Mouse (Mus musculus) G1E (cell line): ENCODE data around the gene Cby3. TPM values are rescaled to one million over a fixed set of nuclear protein-coding genes. Genes with fewer than 3 reads are reported as not detected.

Experiments
- ATAC-seq: 2 replicates; pipeline ENCODE4 v1.8.0; 2016; ENCODE audit warnings: mild to moderate bottlenecking; ENCODE audit not compliant: insufficient number of reproducible peaks, poor library complexity, low FRiP score, severe bottlenecking; ENCODE audit errors: extremely low read depth
- DNase-seq: peaks from one replicate; pipeline ENCODE4 v3.0.0; 2012; ENCODE audit warnings: low spot score
- H3K27me3 ChIP-seq: 2 replicates; pipeline ENCODE4 v1.6.1; 2012; ENCODE audit warnings: mild to moderate bottlenecking, low read length, inconsistent platforms; ENCODE audit not compliant: insufficient read depth
- H3K36me3 ChIP-seq: replicated peaks from 2 replicates; pipeline ENCODE3; 2012; ENCODE audit warnings: mild to moderate bottlenecking, inconsistent platforms
- H3K4me1 ChIP-seq: 2 replicates; pipeline ENCODE4 v1.6.1; 2012; ENCODE audit warnings: low read depth, low read length, inconsistent platforms, mixed read lengths; ENCODE audit not compliant: insufficient read depth
- H3K4me3 ChIP-seq: 2 replicates; pipeline ENCODE4 v1.5.1; 2012; ENCODE audit warnings: low read depth, mild to moderate bottlenecking, inconsistent platforms, low read length, moderate library complexity, mixed read lengths
- H3K9me3 ChIP-seq: replicated peaks from 2 replicates; pipeline ENCODE4 v1.6.1; 2012; ENCODE audit warnings: inconsistent platforms
- CTCF ChIP-seq: IDR thresholded peaks from 2 replicates; pipeline ENCODE4 v1.5.1; 2012; ENCODE audit warnings: low read depth, low read length, inconsistent platforms, mixed read lengths
- GATA1 ChIP-seq: IDR thresholded peaks from 2 replicates; pipeline ENCODE4 v1.6.1; 2012; ENCODE audit warnings: borderline replicate concordance, low read length, inconsistent platforms, mixed read lengths
- GATA2 ChIP-seq: IDR thresholded peaks from 2 replicates; pipeline ENCODE4 v1.6.1; 2012; ENCODE audit warnings: low read depth, low read length, inconsistent platforms, borderline replicate concordance
- POLR2AphosphoS5 ChIP-seq: IDR thresholded peaks from 2 replicates; pipeline ENCODE4 v1.6.1; 2012; ENCODE audit warnings: low read depth, low read length, inconsistent platforms; ENCODE audit not compliant: insufficient replicate concordance
- TAL1 ChIP-seq: conservative IDR thresholded peaks from 2 replicates; pipeline ENCODE4 v1.6.1; 2012; ENCODE audit warnings: low read depth, low read length, inconsistent platforms, mixed read lengths
- polyA plus RNA-seq: library from polyadenylated mRNA; stranded (reverse); fragments of >175 nt; gene quantifications from 2 replicates; pipeline ENCODE4 v1.2.3, GENCODE M21; 2012
- total RNA-seq, 2 experiments: library from RNA; stranded (forward) in 1 of 2; stranded (reverse) in 1 of 2; fragments of 200-1000 nt in 1 of 2; fragments of >200 nt in 1 of 2; fragmentation: Nextera tagmentation in 1 of 2; gene quantifications; 2 replicates each; pipeline ENCODE4 v1.2.3; 2014 to 2017

Gene Cby3
- total and polyA plus RNA-seq, 3 experiments = not detected

GRCm38 (mm10) chr11:50376156-50376790 lies 22.0 kb downstream of the Cby3 start:
- peak overlapping the region; percentile 93 for H3K4me3 ChIP-seq
- no peak for TF ChIP-seq GATA2
- no peak for TF ChIP-seq CTCF
- TF ChIP-seq TAL1 = no peak
- no peak for TF ChIP-seq POLR2AphosphoS5
- TF ChIP-seq GATA1 = no peak
- H3K9me3 ChIP-seq = no peaks in the 10 kb centered on the region
- H3K4me1 ChIP-seq = peaks cover 31% of the 10 kb centered on the region
- ATAC-seq = no peak
- H3K36me3 ChIP-seq = peaks cover 17% of the 10 kb centered on the region
- no peak for DNase-seq
- H3K27me3 ChIP-seq = no peaks in the 10 kb centered on the region

GRCm38 (mm10) chr11:50376911-50377891 lies 22.9 kb downstream of the Cby3 start, which contains the start of gene Hnrnph1:
TSS of gene Hnrnph1 (plus strand) at chr11:50376990.
- peaks cover 29% of the 10 kb centered on the region for H3K4me1 ChIP-seq
- peaks cover 23% of the 10 kb centered on the region for H3K36me3 ChIP-seq
- ATAC-seq (peak; percentile 86), DNase-seq (peak; percentile 82)
- no peaks in the 10 kb centered on the region for H3K9me3 ChIP-seq
- H3K27me3 ChIP-seq = no peaks in the 10 kb centered on the region
- peak within 1 kb of the TSS; percentile 93 for H3K4me3 ChIP-seq
- TF ChIP-seq POLR2AphosphoS5 (peak; percentile 92), CTCF (no peak)

GRCm38 (mm10) chr11:50377892-50378684 lies 23.8 kb downstream of the Cby3 start:
- ATAC-seq (no peak), DNase-seq (peak; percentile 61)
- peak overlapping the region; percentile 93 for H3K4me3 ChIP-seq
- peaks cover 32% of the 10 kb centered on the region for H3K36me3 ChIP-seq
- H3K9me3 ChIP-seq = no peaks in the 10 kb centered on the region
- peaks cover 36% of the 10 kb centered on the region for H3K4me1 ChIP-seq
- no peaks in the 10 kb centered on the region for H3K27me3 ChIP-seq
- TF ChIP-seq CTCF (peak; percentile 32; the same call in 1 of the 2 replicates), TAL1 (no peak)

- Histone ChIP-seq H3K36me3 (peaks cover 38% of the 10 kb centered on the region), H3K9me3 (no peaks in the 10 kb centered on the region)
Measured at GRCm38 (mm10) chr11:50379023-50379752, 24.9 kb downstream of the Cby3 start.

GRCm38 (mm10) chr11:50381311-50381710 lies 27.0 kb downstream of the Cby3 start:
- H3K36me3 ChIP-seq = peaks cover 55% of the 10 kb centered on the region
- H3K4me3 ChIP-seq = peak overlapping the region; percentile 42; the same call in 1 of the 2 replicates
- no peak for TF ChIP-seq GATA2
- TF ChIP-seq CTCF = no peak
- TF ChIP-seq POLR2AphosphoS5 = no peak
- no peak for TF ChIP-seq TAL1
- no peaks in the 10 kb centered on the region for H3K27me3 ChIP-seq
- DNase-seq = no peak
- H3K9me3 ChIP-seq = no peaks in the 10 kb centered on the region
- peaks cover 28% of the 10 kb centered on the region for H3K4me1 ChIP-seq
- ATAC-seq = no peak

More at GRCm38 (mm10) chr11:50379023-50379752, 24.9 kb downstream of the Cby3 start:
- Histone ChIP-seq H3K4me1 (peaks cover 37% of the 10 kb centered on the region), H3K4me3 (peak overlapping the region; percentile 93), H3K27me3 (no peaks in the 10 kb centered on the region)
- DNase-seq (no peak), ATAC-seq (no peak)
- TF ChIP-seq GATA1 (no peak), POLR2AphosphoS5 (no peak; the same call in 1 of the 2 replicates), CTCF (no peak), GATA2 (no peak), TAL1 (no peak)
